Mouse (Mus musculus): ENCODE measurements around the gene Tbx3.

DNA sequence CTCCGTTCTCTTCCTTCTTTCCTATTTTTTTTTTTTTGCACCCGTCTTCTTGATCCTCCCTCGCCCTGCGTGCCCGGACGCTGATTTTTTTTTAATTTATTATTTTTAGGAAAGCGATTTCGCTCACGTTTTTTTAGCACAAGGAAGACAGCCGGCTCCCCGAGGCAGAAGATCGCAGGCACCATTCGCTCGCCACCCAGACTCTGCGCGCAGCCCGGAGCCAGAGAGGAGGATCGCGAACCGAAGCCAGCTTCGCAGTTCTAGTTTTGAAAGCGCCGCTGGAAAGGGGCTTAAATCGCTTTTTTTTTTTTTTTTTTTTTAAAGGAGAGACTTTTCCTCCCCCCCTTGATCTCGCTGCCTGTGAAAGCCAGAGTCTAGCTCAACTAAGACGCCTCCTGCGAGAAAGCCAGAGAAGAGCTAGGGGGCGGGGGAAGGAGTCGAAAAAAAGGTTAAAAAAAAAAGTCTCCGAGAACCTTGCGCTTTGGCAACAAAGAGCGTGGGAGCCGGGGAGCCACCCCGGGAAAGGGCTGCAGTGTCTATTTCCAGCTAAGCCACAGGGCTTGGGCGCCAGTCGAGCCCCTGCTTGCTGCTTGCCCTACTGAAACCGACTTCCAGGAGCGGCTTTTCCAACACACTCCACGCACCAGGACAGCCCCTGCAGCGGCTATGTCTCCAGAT, 794 bp downstream of the Tbx3 start:
- TF ChIP-seq CTCF (IDR thresholded peaks at IDR 0.05; ENCODE audit: low read depth, low read length) (no peak), POLR2A (IDR thresholded peaks at IDR 0.05; ENCODE audit: extremely low read depth, insufficient read depth, low read length) (no peak)

Measured in liver, adult 2 months (tissue).